Mouse (Mus musculus): ENCODE measurements around the gene Iqch. TPM values are rescaled to one million over a fixed set of nuclear protein-coding genes. Genes with fewer than 3 reads are reported as not detected.

The Iqch gene
- polyA plus RNA-seq, 1 experiment from 2014 or later, result not detected

DNA sequence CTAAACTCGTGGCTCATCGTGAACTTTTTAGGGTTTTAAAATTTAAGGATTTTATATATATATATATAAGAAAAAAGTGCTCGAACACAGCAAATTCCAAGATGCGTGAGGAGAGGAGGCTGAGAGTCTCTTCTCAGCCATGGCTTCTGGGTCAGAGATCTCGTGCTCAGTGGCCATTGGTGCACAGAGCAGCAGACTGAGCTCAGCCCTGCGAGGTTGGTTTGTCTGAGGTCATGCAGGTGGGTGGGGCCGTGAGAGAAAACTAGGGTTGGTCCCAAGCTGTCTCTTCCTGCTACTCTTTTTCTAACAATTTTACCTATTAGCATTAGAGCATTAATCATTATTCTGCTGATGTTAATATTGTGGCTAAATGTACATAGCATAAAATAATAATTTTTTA, 31.0 kb upstream of the Iqch start:
- Histone ChIP-seq H3K4me3 (replicated peaks) (no peak overlapping the region), H3K27ac (replicated peaks) (no peak overlapping the region), H3K9ac (no peak overlapping the region), H3K4me2 (no peak overlapping the region), H3K4me1 (replicated peaks) (no peaks in the 10 kb centered on the region), H3K36me3 (replicated peaks) (peaks cover 60% of the 10 kb centered on the region), H3K9me3 (replicated peaks) (no peaks in the 10 kb centered on the region), H3K27me3 (no peaks in the 10 kb centered on the region)
- no peak for ATAC-seq (ENCODE audit: insufficient read depth)
- 77% methylated on average over 7 of the region's 7 CpGs for WGBS (ENCODE audit: insufficient replicate concordance)

- 80% methylated on average over 11 of the region's 11 CpGs for WGBS (ENCODE audit: insufficient replicate concordance)
- no peak overlapping the region for H3K27ac ChIP-seq (replicated peaks)
- H3K4me1 ChIP-seq (replicated peaks), result no peaks in the 10 kb centered on the region
- no peaks in the 10 kb centered on the region for H3K27me3 ChIP-seq
- ATAC-seq (ENCODE audit: insufficient read depth), result no peak
- no peak overlapping the region for H3K4me2 ChIP-seq
- no peaks in the 10 kb centered on the region for H3K9me3 ChIP-seq (replicated peaks)
- H3K4me3 ChIP-seq (replicated peaks), result no peak overlapping the region
- no peak overlapping the region for H3K9ac ChIP-seq
- peaks cover 64% of the 10 kb centered on the region for H3K36me3 ChIP-seq (replicated peaks)
Measured at GRCm38 (mm10) chr9:63632924-63633323, 30.6 kb upstream of the Iqch start.

DNA sequence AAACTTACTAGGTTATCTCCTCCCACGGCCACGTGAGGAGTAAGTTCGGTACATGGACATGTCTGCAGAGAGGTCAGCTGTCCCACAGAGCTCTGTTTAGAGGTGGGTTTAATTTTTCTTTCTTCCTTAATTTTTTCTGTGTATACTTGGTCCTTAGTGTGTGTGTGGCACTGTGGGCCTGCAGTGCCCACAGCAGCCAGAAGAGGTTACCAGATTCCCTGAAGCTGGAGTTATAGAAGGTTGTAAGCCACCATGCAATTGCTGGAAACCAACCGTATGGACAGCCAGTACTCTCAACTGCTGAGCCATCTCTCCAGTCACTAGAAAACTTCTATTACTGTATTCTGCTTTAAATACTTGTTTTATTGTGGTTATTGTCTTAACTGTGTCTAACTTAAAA, 29.8 kb upstream of the Iqch start:
- H3K27ac ChIP-seq (replicated peaks), result no peak overlapping the region
- no peaks in the 10 kb centered on the region for H3K27me3 ChIP-seq
- H3K4me1 ChIP-seq (replicated peaks), result no peaks in the 10 kb centered on the region
- H3K9ac ChIP-seq, result no peak overlapping the region
- H3K4me3 ChIP-seq (replicated peaks), result no peak overlapping the region
- no peak overlapping the region for H3K4me2 ChIP-seq
- no peak for ATAC-seq (ENCODE audit: insufficient read depth)
- WGBS (ENCODE audit: insufficient replicate concordance), result 83% methylated on average over 4 of the region's 4 CpGs
- peaks cover 69% of the 10 kb centered on the region for H3K36me3 ChIP-seq (replicated peaks)
- no peaks in the 10 kb centered on the region for H3K9me3 ChIP-seq (replicated peaks)

DNA sequence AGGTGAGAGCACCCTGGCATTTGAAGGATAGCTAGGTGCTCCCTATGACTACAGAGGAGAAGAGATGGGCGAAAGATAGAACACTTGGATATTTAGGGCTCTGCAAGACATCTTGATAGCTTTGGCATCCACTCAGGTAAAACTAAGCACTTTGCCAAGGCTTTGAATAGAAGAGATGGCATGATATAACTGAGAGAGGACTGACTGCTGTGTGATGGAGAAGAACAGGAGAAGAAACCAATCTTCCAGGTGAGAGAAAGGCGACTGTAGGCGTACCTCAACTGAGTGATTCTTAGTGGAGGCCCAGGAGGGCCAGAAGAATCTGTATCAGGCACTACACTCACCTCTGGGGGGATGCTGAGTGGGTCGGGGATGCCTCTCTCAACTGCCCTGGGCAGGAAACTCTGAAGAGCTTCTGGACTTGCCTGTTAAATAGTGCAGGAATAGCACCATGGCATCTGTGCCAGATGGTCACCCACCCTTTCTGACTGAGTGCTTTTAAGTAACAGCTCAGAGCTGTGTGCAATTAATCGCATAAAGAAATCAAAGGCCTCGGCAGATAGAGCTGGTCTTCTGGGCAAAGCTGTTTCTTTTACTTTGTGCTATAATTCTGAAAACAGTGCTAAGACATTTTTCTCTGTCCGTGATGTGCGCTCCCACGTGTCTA, 22.9 kb upstream of the Iqch start:
- Histone ChIP-seq H3K27me3 (no peaks in the 10 kb centered on the region), H3K4me1 (replicated peaks) (no peaks in the 10 kb centered on the region), H3K4me3 (replicated peaks) (no peak overlapping the region), H3K27ac (replicated peaks) (no peak overlapping the region), H3K9ac (no peak overlapping the region), H3K9me3 (replicated peaks) (no peaks in the 10 kb centered on the region), H3K36me3 (replicated peaks) (peaks cover 74% of the 10 kb centered on the region), H3K4me2 (no peak overlapping the region)
- no peak for ATAC-seq (ENCODE audit: insufficient read depth)
- 83% methylated on average over 9 of the region's 9 CpGs for WGBS (ENCODE audit: insufficient replicate concordance)

GRCm38 (mm10) chr9:63623895-63624569, 21.7 kb upstream of the Iqch start:
- Histone ChIP-seq H3K9ac (no peak overlapping the region), H3K27ac (replicated peaks) (no peak overlapping the region), H3K4me1 (replicated peaks) (no peaks in the 10 kb centered on the region), H3K4me3 (replicated peaks) (no peak overlapping the region), H3K27me3 (no peaks in the 10 kb centered on the region), H3K4me2 (no peak overlapping the region), H3K36me3 (replicated peaks) (peaks cover 74% of the 10 kb centered on the region), H3K9me3 (replicated peaks) (no peaks in the 10 kb centered on the region)
- ATAC-seq (ENCODE audit: insufficient read depth), result no peak
- WGBS (ENCODE audit: insufficient replicate concordance), result 82% methylated on average over 15 of the region's 15 CpGs

DNA sequence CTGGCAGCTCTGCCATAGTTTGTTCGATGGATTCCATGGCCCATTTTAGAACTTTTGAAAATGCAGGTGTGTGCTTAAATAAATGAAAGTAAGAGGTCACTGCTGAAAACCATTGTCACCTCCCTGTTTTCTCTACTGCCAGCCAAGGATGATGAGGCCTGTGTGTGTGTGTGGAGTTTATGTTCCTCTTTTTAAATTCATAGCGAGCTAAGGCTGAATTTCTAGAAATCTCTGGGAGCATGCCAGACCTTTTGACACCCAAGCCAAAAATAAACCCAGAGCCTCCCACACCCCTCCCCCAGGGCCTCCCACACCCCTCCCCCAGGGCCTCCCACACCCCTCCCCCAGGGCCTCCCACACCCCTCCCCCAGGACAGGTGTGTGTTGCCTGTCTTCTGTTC, 15.7 kb upstream of the Iqch start:
- H3K9me3 ChIP-seq (replicated peaks), result no peaks in the 10 kb centered on the region
- H3K27me3 ChIP-seq, result no peaks in the 10 kb centered on the region
- no peak overlapping the region for H3K9ac ChIP-seq
- 66% methylated on average over 2 of the region's 2 CpGs for WGBS (ENCODE audit: insufficient replicate concordance)
- H3K27ac ChIP-seq (replicated peaks), result no peak overlapping the region
- H3K4me1 ChIP-seq (replicated peaks), result peaks cover 19% of the 10 kb centered on the region
- H3K4me3 ChIP-seq (replicated peaks), result no peak overlapping the region
- no peak overlapping the region for H3K4me2 ChIP-seq
- ATAC-seq (ENCODE audit: insufficient read depth), result no peak
- H3K36me3 ChIP-seq (replicated peaks), result peaks cover 53% of the 10 kb centered on the region

DNA sequence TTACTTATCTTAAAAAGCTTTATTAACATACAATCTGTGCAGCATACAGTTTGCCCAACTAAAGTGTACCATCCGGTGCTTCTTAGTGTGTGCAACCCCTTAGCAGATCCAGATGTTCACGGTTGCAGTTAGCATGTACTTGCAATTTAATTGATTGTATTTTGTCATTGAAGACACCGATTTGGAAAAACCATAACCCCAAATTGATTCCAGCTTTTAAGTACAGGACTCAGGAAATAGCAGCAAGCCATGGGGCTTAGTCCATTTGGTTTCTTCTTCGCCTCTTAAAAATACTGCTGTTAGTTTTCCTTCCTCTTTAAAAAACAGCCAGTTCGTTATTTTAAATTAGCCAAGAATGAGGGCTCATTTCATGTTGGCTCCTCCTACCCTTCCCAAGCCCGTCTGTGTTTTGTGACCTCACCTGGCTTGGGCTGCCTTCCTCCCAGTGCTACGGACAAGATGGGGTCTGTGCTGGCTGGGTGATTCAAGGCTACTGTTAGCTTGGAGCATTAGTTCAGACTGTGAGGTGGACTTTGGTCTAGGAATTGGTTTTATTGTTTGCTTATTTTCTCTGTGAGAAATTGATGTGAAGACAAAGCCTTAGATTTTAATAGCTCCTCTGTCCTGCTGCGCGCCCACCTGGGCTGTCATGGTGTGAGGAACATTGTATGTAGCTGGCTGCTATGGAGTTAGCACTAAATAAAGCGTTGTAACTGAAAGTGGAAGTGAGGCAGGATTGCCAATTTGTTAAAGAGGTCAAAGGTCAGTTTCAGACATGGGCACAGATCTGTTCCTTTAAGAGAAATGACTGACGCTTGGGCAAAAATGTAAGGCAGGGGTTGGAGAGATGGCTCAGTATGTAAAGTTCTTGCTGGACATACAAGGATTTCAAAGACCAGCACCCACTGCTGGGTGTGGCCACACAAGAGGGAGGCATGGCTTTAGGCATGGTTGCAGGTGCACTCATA, 12.0 kb upstream of the Iqch start:
- peak overlapping the region; percentile 0; the same call in 1 of the 2 replicates for H3K4me2 ChIP-seq
- peaks cover 41% of the 10 kb centered on the region for H3K4me1 ChIP-seq (replicated peaks)
- no peaks in the 10 kb centered on the region for H3K27me3 ChIP-seq
- ATAC-seq (ENCODE audit: insufficient read depth), result no peak
- 0 out of 2 replicates have a peak overlapping the region, but pooled peaks have one; percentile 5 for H3K27ac ChIP-seq (replicated peaks)
- 63% methylated on average over 11 of the region's 11 CpGs for WGBS (ENCODE audit: insufficient replicate concordance)
- H3K4me3 ChIP-seq (replicated peaks), result no peak overlapping the region
- H3K9ac ChIP-seq, result no peak overlapping the region
- H3K9me3 ChIP-seq (replicated peaks), result no peaks in the 10 kb centered on the region
- H3K36me3 ChIP-seq (replicated peaks), result peaks cover 26% of the 10 kb centered on the region

- Histone ChIP-seq H3K4me3 (replicated peaks) (no peak overlapping the region), H3K36me3 (replicated peaks) (peaks cover 19% of the 10 kb centered on the region), H3K9ac (no peak overlapping the region), H3K27me3 (no peaks in the 10 kb centered on the region), H3K4me2 (no peak overlapping the region), H3K9me3 (replicated peaks) (no peaks in the 10 kb centered on the region), H3K4me1 (replicated peaks) (peaks cover 41% of the 10 kb centered on the region), H3K27ac (replicated peaks) (peak overlapping the region; percentile 26; the same call in 1 of the 2 replicates)
- ATAC-seq (ENCODE audit: insufficient read depth), result no peak
- WGBS (ENCODE audit: insufficient replicate concordance), result 11% methylated on average over 1 of the region's 1 CpGs
Measured at GRCm38 (mm10) chr9:63613569-63613968, 11.3 kb upstream of the Iqch start.

GRCm38 (mm10) chr9:63612565-63613515, 10.5 kb upstream of the Iqch start:
- no peak overlapping the region for H3K4me3 ChIP-seq (replicated peaks)
- H3K9me3 ChIP-seq (replicated peaks), result no peaks in the 10 kb centered on the region
- H3K4me2 ChIP-seq, result no peak overlapping the region
- H3K27ac ChIP-seq (replicated peaks), result peak overlapping the region; percentile 26; the same call in 1 of the 2 replicates
- no peak overlapping the region for H3K9ac ChIP-seq
- peaks cover 13% of the 10 kb centered on the region for H3K36me3 ChIP-seq (replicated peaks)
- H3K27me3 ChIP-seq, result no peaks in the 10 kb centered on the region
- no peak for ATAC-seq (ENCODE audit: insufficient read depth)
- WGBS (ENCODE audit: insufficient replicate concordance), result 55% methylated on average over 16 of the region's 16 CpGs
- H3K4me1 ChIP-seq (replicated peaks), result peaks cover 41% of the 10 kb centered on the region

DNA sequence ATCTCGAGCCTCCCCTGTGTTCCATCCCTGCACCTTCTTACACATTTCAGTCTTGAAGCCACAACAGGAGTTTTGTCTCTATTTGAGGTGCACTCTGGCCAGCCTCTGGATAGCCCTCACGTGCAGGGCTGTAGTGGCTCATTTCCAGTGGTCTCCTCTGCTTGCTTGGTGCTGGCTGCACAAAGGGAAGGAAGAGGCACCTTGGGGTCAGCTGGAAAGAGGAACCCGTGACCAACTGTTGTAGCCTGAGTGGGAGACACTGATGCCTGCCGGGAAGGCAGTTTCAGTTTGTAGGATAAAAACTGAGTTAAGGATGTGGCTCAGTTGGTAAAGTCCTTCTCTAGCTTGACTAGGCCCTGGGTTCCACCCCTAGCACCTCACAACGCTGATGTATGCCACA, 9.7 kb upstream of the Iqch start:
- Histone ChIP-seq H3K4me1 (replicated peaks) (peaks cover 41% of the 10 kb centered on the region), H3K27ac (replicated peaks) (0 out of 2 replicates have a peak overlapping the region, but pooled peaks have one; percentile 1), H3K9ac (no peak overlapping the region), H3K9me3 (replicated peaks) (no peaks in the 10 kb centered on the region), H3K27me3 (no peaks in the 10 kb centered on the region), H3K4me2 (0 out of 2 replicates have a peak overlapping the region, but pooled peaks have one; percentile 11), H3K36me3 (replicated peaks) (peaks cover 5% of the 10 kb centered on the region), H3K4me3 (replicated peaks) (no peak overlapping the region)
- 23% methylated on average over 5 of the region's 5 CpGs for WGBS (ENCODE audit: insufficient replicate concordance)
- ATAC-seq (ENCODE audit: insufficient read depth), result no peak

Data from liver, embryonic 15.5 days (tissue).